Mouse (Mus musculus): Measurements from ENCODE around the gene Gm20388. TPM values are rescaled to one million over a fixed set of nuclear protein-coding genes. Genes with fewer than 3 reads are reported as not detected.
A peak's percentile ranks its signal among the peaks of the same experiment; 100 is the strongest.
"Not testable (repeated sequence)": the region's sequence is repeated elsewhere in the genome, so short reads cannot be mapped to it uniquely, and the experiment has no call there.

Gm20388 gene
- polyA plus RNA-seq, 1 experiment: 49.7 TPM

GRCm38 (mm10) chr8:124011580-124011979, 4100.9 kb downstream of the Gm20388 start:
- H3K27me3 ChIP-seq (replicated peaks; ENCODE audit: control insufficient read depth, insufficient read depth, low read length): no peaks in the 10 kb centered on the region
- H3K27ac ChIP-seq (ENCODE audit: insufficient read depth, low read depth, low read length): no peak overlapping the region
- no peak overlapping the region for H3K4me3 ChIP-seq (ENCODE audit: insufficient read depth, low read depth, low read length)
- no peaks in the 10 kb centered on the region; the same call in 1 of the 2 replicates for H3K36me3 ChIP-seq (ENCODE audit: control insufficient read depth, insufficient read depth, low read length)
- no peak for DNase-seq
- 71% methylated on average over 3 of the region's 3 CpGs for WGBS
- TF ChIP-seq CTCF (conservative IDR thresholded peaks at IDR 0.05; ENCODE audit: insufficient read depth, insufficient read length, low read depth, low read length) (no peak), POLR2A (IDR thresholded peaks at IDR 0.05; ENCODE audit: low read depth, low read length) (no peak)
- no peaks in the 10 kb centered on the region for H3K4me1 ChIP-seq (ENCODE audit: control insufficient read depth, insufficient read depth, low read length)

DNA sequence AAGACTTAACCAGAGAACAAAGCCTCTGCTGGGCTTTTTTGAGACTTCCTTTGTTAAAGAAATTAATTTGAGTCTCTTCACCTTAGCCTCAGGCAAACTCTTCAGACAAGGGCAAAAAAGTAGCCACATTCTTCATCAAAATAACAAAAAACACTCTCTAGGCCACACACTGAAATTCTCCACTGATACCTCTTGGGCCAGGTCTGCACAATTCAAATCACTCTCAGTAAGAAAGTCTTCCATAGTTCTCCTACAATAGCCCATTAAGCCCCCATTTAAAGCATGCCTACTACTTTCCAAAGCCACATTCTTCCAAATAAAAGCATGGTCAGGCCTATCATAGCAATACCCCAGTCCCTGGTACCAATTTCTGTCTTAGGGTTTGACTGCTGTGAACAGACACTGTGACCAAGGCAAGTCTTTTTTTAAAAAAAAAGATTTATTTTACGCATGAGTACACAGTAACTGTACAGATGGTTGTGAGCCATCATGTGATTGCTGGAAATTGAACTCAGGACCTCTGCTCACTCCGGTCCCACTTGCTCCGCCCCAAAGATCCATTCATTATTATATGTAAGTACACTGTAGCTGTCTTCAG, 4101.4 kb downstream of the Gm20388 start:
- no peak overlapping the region for H3K27ac ChIP-seq (ENCODE audit: insufficient read depth, low read depth, low read length)
- TF ChIP-seq CTCF (conservative IDR thresholded peaks at IDR 0.05; ENCODE audit: insufficient read depth, insufficient read length, low read depth, low read length): no peak
- TF ChIP-seq POLR2A (IDR thresholded peaks at IDR 0.05; ENCODE audit: low read depth, low read length): no peak
- no peak overlapping the region for H3K4me3 ChIP-seq (ENCODE audit: insufficient read depth, low read depth, low read length)
- H3K4me1 ChIP-seq (ENCODE audit: control insufficient read depth, insufficient read depth, low read length): no peaks in the 10 kb centered on the region
- WGBS: 82% methylated on average over 3 of the region's 3 CpGs
- DNase-seq: no peak
- no peaks in the 10 kb centered on the region for H3K36me3 ChIP-seq (ENCODE audit: control insufficient read depth, insufficient read depth, low read length)
- no peaks in the 10 kb centered on the region for H3K27me3 ChIP-seq (replicated peaks; ENCODE audit: control insufficient read depth, insufficient read depth, low read length)

GRCm38 (mm10) chr8:124014299-124014698, 4103.7 kb downstream of the Gm20388 start:
- H3K4me3 ChIP-seq (ENCODE audit: insufficient read depth, low read depth, low read length); H3K27ac ChIP-seq (ENCODE audit: insufficient read depth, low read depth, low read length); H3K36me3 ChIP-seq (ENCODE audit: control insufficient read depth, insufficient read depth, low read length); H3K27me3 ChIP-seq (replicated peaks; ENCODE audit: control insufficient read depth, insufficient read depth, low read length); DNase-seq; H3K4me1 ChIP-seq (ENCODE audit: control insufficient read depth, insufficient read depth, low read length): not testable (repeated sequence)
- 88% methylated on average over 7 of the region's 7 CpGs for WGBS

DNA sequence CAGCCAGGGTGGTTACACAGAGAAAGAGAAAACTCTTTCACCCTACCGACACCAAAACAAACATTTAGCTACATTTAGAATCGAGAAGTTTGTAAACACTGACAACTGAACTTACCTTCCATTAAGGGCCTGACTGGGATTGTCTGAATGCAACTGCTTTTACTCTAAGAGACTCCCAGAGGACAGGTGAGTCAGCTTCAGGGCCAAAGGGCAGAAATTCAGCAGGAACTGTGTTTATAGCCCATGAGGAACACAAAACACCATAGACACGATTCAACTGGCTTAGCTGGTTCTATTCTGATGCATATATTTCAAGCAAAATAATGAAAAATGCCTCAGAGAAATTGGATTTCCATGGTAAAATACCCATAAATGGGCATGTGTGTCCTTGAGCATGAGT, 4104.1 kb downstream of the Gm20388 start:
- H3K27ac ChIP-seq (ENCODE audit: insufficient read depth, low read depth, low read length): no peak overlapping the region
- H3K4me3 ChIP-seq (ENCODE audit: insufficient read depth, low read depth, low read length): no peak overlapping the region
- H3K27me3 ChIP-seq (replicated peaks; ENCODE audit: control insufficient read depth, insufficient read depth, low read length): no peaks in the 10 kb centered on the region
- WGBS: 53% methylated on average over 3 of the region's 3 CpGs
- peaks cover 7% of the 10 kb centered on the region; the same call in 1 of the 2 replicates for H3K4me1 ChIP-seq (ENCODE audit: control insufficient read depth, insufficient read depth, low read length)
- peak; percentile 11 for DNase-seq
- no peaks in the 10 kb centered on the region for H3K36me3 ChIP-seq (ENCODE audit: control insufficient read depth, insufficient read depth, low read length)
- no peak for TF ChIP-seq POLR2A (IDR thresholded peaks at IDR 0.05; ENCODE audit: low read depth, low read length)
- no peak for TF ChIP-seq CTCF (conservative IDR thresholded peaks at IDR 0.05; ENCODE audit: insufficient read depth, insufficient read length, low read depth, low read length)

DNA sequence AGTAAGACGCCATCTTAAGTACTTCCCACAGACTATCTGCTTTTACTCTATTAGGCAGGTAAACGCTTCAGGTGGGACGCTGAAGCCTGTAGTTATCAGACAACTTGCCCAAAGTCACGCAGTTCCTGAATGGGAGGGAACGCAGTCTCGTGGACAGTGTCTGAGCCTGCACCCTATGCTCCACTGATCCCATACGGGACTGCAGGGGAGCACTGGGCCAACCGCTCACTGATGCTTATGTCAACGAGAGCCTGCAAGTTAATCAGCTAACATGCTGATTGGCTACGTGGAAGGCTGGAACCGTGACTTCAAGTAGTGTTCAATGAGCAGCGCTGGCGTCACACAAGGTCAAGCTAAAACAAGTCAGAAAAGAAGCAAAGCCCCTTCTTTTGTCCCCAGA, 4109.1 kb downstream of the Gm20388 start:
- no peaks in the 10 kb centered on the region for H3K36me3 ChIP-seq (ENCODE audit: control insufficient read depth, insufficient read depth, low read length)
- H3K27ac ChIP-seq (ENCODE audit: insufficient read depth, low read depth, low read length): no peak overlapping the region
- peak; percentile 40 for DNase-seq
- TF ChIP-seq CTCF (conservative IDR thresholded peaks at IDR 0.05; ENCODE audit: insufficient read depth, insufficient read length, low read depth, low read length): no peak
- no peak for TF ChIP-seq POLR2A (IDR thresholded peaks at IDR 0.05; ENCODE audit: low read depth, low read length)
- H3K4me1 ChIP-seq (ENCODE audit: control insufficient read depth, insufficient read depth, low read length): peaks cover 9% of the 10 kb centered on the region; the same call in 1 of the 2 replicates
- H3K4me3 ChIP-seq (ENCODE audit: insufficient read depth, low read depth, low read length): peak overlapping the region; percentile 6; the same call in 1 of the 2 replicates
- 35% methylated on average over 13 of the region's 13 CpGs for WGBS
- H3K27me3 ChIP-seq (replicated peaks; ENCODE audit: control insufficient read depth, insufficient read depth, low read length): no peaks in the 10 kb centered on the region

- peak overlapping the region; percentile 75 for H3K4me3 ChIP-seq (ENCODE audit: insufficient read depth, low read depth, low read length)
- 1% methylated on average over 69 of the region's 87 CpGs for WGBS
- H3K36me3 ChIP-seq (ENCODE audit: control insufficient read depth, insufficient read depth, low read length): no peaks in the 10 kb centered on the region
- no peaks in the 10 kb centered on the region for H3K27me3 ChIP-seq (replicated peaks; ENCODE audit: control insufficient read depth, insufficient read depth, low read length)
- H3K4me1 ChIP-seq (ENCODE audit: control insufficient read depth, insufficient read depth, low read length): peaks cover 9% of the 10 kb centered on the region; the same call in 1 of the 2 replicates
- DNase-seq: no peak
- H3K27ac ChIP-seq (ENCODE audit: insufficient read depth, low read depth, low read length): peak overlapping the region; percentile 65
- TF ChIP-seq CTCF (conservative IDR thresholded peaks at IDR 0.05; ENCODE audit: insufficient read depth, insufficient read length, low read depth, low read length) (no peak), POLR2A (IDR thresholded peaks at IDR 0.05; ENCODE audit: low read depth, low read length) (no peak)
Measured at GRCm38 (mm10) chr8:124020439-124021236, 4110.0 kb downstream of the Gm20388 start.

Data from kidney, adult 2 months (tissue).